Comparison of ENCODE assay signal across 16 mouse cellular contexts in genomic region chr17:66365293-66365642, GRCm38 (mm10).
DNase-seq lines count a peak whose midpoint lies in the region; ATAC-seq and TF ChIP-seq lines count a peak whose summit lies in the region.
"Had no signal": no experiment of that assay in that cellular context is flagged by ENCODE, and none has a peak within 500 bp of the region (broad histone marks: within the 10 kb centered on the region; RNA-seq: fewer than 3 reads in every experiment).

No protein-coding gene starts in this region.

- TF ChIP-seq CTCF in kidney, adult 2 months (conservative IDR thresholded peaks at IDR 0.05; ENCODE audit: insufficient read depth, insufficient read length, low read depth, low read length) = no peak
- TF ChIP-seq CTCF in C2C12 (IDR thresholded peaks at IDR 0.05; ENCODE audit: control insufficient read depth, insufficient read depth, insufficient read length) = no peak

- DNase-seq in embryonic facial prominence, embryonic 10.5 days (ENCODE audit: low spot score) = no peak
- no peak for DNase-seq in kidney, adult 2 months
- no peak for DNase-seq in kidney, postnatal 4 days
- DNase-seq in layer of hippocampus, postnatal 14 days (ENCODE audit: low spot score in 2 of 2) = no peak
- DNase-seq: adrenal gland, postnatal 36 days; cerebellum, adult 9-11 months; embryo, embryonic 11 days; forebrain, postnatal 0 days; gastrocnemius, postnatal 10 days; kidney, adult 9 months had no signal

- no peaks in the 10 kb centered on the region for H3K9me3 ChIP-seq in embryonic facial prominence, embryonic 12.5 days
- no peaks in the 10 kb centered on the region for H3K9me3 ChIP-seq in embryonic facial prominence, embryonic 10.5 days
- H3K9me3 ChIP-seq in embryonic facial prominence, embryonic 15.5 days (replicated peaks) = no peaks in the 10 kb centered on the region
- no peaks in the 10 kb centered on the region for H3K9me3 ChIP-seq in forebrain, embryonic 12.5 days
- H3K9me3 ChIP-seq: liver, embryonic 15.5 days; midbrain, embryonic 13.5 days had no signal

- no peak overlapping the region for H3K9ac ChIP-seq in embryonic facial prominence, embryonic 12.5 days
- H3K9ac ChIP-seq in embryonic facial prominence, embryonic 15.5 days = no peak overlapping the region
- no peak overlapping the region for H3K9ac ChIP-seq in forebrain, embryonic 12.5 days
- H3K9ac ChIP-seq: forebrain, postnatal 0 days; liver, embryonic 15.5 days; midbrain, embryonic 13.5 days had no signal

- H3K36me3 ChIP-seq in embryonic facial prominence, embryonic 12.5 days = peaks cover 11% of the 10 kb centered on the region; the same call in 1 of the 2 replicates
- H3K36me3 ChIP-seq in embryonic facial prominence, embryonic 10.5 days (replicated peaks) = peaks cover 62% of the 10 kb centered on the region
- H3K36me3 ChIP-seq in kidney, adult 2 months (ENCODE audit: control insufficient read depth, insufficient read depth, low read length) = no peaks in the 10 kb centered on the region
- H3K36me3 ChIP-seq in C2C12 (ENCODE audit: control insufficient read depth, insufficient read depth) = peaks cover 41% of the 10 kb centered on the region
- H3K36me3 ChIP-seq in embryonic facial prominence, embryonic 15.5 days = no peaks in the 10 kb centered on the region
- peaks cover 45% of the 10 kb centered on the region for H3K36me3 ChIP-seq in forebrain, embryonic 12.5 days (replicated peaks)
- H3K36me3 ChIP-seq: liver, embryonic 15.5 days had no signal

- no peak for ATAC-seq in embryonic facial prominence, embryonic 12.5 days (ENCODE audit: insufficient number of reproducible peaks, insufficient read depth, low FRiP score, low TSS enrichment)
- peak; percentile 47; the same call in 1 of the 2 replicates for ATAC-seq in embryonic facial prominence, embryonic 15.5 days (ENCODE audit: insufficient number of reproducible peaks, low FRiP score, low TSS enrichment, low read depth)
- ATAC-seq in forebrain, embryonic 12.5 days (ENCODE audit: low FRiP score) = no peak
- ATAC-seq: forebrain, postnatal 0 days; midbrain, embryonic 13.5 days had no signal

- H3K27me3 ChIP-seq in embryonic facial prominence, embryonic 12.5 days = no peaks in the 10 kb centered on the region
- no peaks in the 10 kb centered on the region for H3K27me3 ChIP-seq in embryonic facial prominence, embryonic 10.5 days (replicated peaks; ENCODE audit: low read depth, poor library complexity, severe bottlenecking)
- no peaks in the 10 kb centered on the region for H3K27me3 ChIP-seq in kidney, adult 2 months (replicated peaks; ENCODE audit: control insufficient read depth, insufficient read depth, low read length)
- no peaks in the 10 kb centered on the region for H3K27me3 ChIP-seq in C2C12 (ENCODE audit: control insufficient read depth, insufficient read depth, insufficient read length)
- H3K27me3 ChIP-seq in embryonic facial prominence, embryonic 15.5 days = no peaks in the 10 kb centered on the region
- no peaks in the 10 kb centered on the region for H3K27me3 ChIP-seq in forebrain, embryonic 12.5 days
- H3K27me3 ChIP-seq: liver, embryonic 15.5 days; midbrain, embryonic 13.5 days had no signal

- 85% methylated on average over 3 of the region's 3 CpGs for WGBS in embryonic facial prominence, embryonic 12.5 days
- 88% methylated on average over 3 of the region's 3 CpGs for WGBS in embryonic facial prominence, embryonic 10.5 days
- WGBS in kidney, adult 2 months = 49% methylated on average over 3 of the region's 3 CpGs
- WGBS in embryonic facial prominence, embryonic 15.5 days = 72% methylated on average over 3 of the region's 3 CpGs
- 91% methylated on average over 3 of the region's 3 CpGs for WGBS in forebrain, embryonic 12.5 days

- peaks cover 10% of the 10 kb centered on the region; the same call in 1 of the 2 replicates for H3K4me1 ChIP-seq in embryonic facial prominence, embryonic 12.5 days
- H3K4me1 ChIP-seq in embryonic facial prominence, embryonic 10.5 days = peaks cover 14% of the 10 kb centered on the region
- H3K4me1 ChIP-seq in kidney, adult 2 months (ENCODE audit: control insufficient read depth, insufficient read depth, low read length) = peaks cover 15% of the 10 kb centered on the region
- peaks cover 6% of the 10 kb centered on the region for H3K4me1 ChIP-seq in embryonic facial prominence, embryonic 15.5 days
- 0 out of 2 replicates have a peak, but pooled peaks cover 3% of the 10 kb centered on the region for H3K4me1 ChIP-seq in forebrain, embryonic 12.5 days
- H3K4me1 ChIP-seq: liver, embryonic 15.5 days; midbrain, embryonic 13.5 days had no signal

- H3K27ac ChIP-seq in embryonic facial prominence, embryonic 12.5 days = 0 out of 2 replicates have a peak overlapping the region, but pooled peaks have one; percentile 23
- no peak overlapping the region for H3K27ac ChIP-seq in embryonic facial prominence, embryonic 10.5 days (replicated peaks)
- H3K27ac ChIP-seq in kidney, adult 2 months (ENCODE audit: insufficient read depth, low read depth, low read length) = peak overlapping the region; percentile 20; the same call in 1 of the 2 replicates
- H3K27ac ChIP-seq in embryonic facial prominence, embryonic 15.5 days (replicated peaks) = no peak overlapping the region
- H3K27ac ChIP-seq in forebrain, embryonic 12.5 days = no peak overlapping the region
- H3K27ac ChIP-seq: liver, embryonic 15.5 days; midbrain, embryonic 13.5 days had no signal

- no peaks in the 10 kb centered on the region for H3K79me2 ChIP-seq in C2C12 (ENCODE audit: control insufficient read depth, insufficient read depth)

- H3K79me3 ChIP-seq in C2C12 (ENCODE audit: low read depth) = no peaks in the 10 kb centered on the region

- no peak overlapping the region for H3K4me2 ChIP-seq in embryonic facial prominence, embryonic 12.5 days (replicated peaks)
- no peak overlapping the region for H3K4me2 ChIP-seq in embryonic facial prominence, embryonic 15.5 days (replicated peaks)
- no peak overlapping the region for H3K4me2 ChIP-seq in forebrain, embryonic 12.5 days
- H3K4me2 ChIP-seq: liver, embryonic 15.5 days; midbrain, embryonic 13.5 days had no signal

- TF ChIP-seq POLR2A in kidney, adult 2 months (IDR thresholded peaks at IDR 0.05; ENCODE audit: low read depth, low read length) = no peak

- H3K4me3 ChIP-seq in embryonic facial prominence, embryonic 12.5 days = no peak overlapping the region
- no peak overlapping the region for H3K4me3 ChIP-seq in embryonic facial prominence, embryonic 10.5 days
- H3K4me3 ChIP-seq in kidney, adult 2 months (ENCODE audit: insufficient read depth, low read depth, low read length) = no peak overlapping the region
- no peak overlapping the region for H3K4me3 ChIP-seq in C2C12 (ENCODE audit: insufficient read depth, poor library complexity, severe bottlenecking)
- H3K4me3 ChIP-seq in embryonic facial prominence, embryonic 15.5 days (replicated peaks) = no peak overlapping the region
- H3K4me3 ChIP-seq in forebrain, embryonic 12.5 days (replicated peaks) = no peak overlapping the region
- H3K4me3 ChIP-seq: liver, embryonic 15.5 days; midbrain, embryonic 13.5 days had no signal

- H3ac ChIP-seq in C2C12 (ENCODE audit: control insufficient read depth, insufficient read length, low read depth) = peak overlapping the region; percentile 73

TF ChIP-seq in C2C12, 6 proteins besides CTCF, POLR2A, EP300 and RAD21:
- no peak for TF ChIP-seq USF1 (IDR thresholded peaks at IDR 0.05; ENCODE audit: low read depth)
- TF ChIP-seq CEBPB (IDR thresholded peaks at IDR 0.05; ENCODE audit: low read depth) = no peak
- peak; percentile 9 for TF ChIP-seq MAX (IDR thresholded peaks at IDR 0.05)
- TF ChIP-seq FOSL1 (IDR thresholded peaks at IDR 0.05; ENCODE audit: insufficient read depth, low read length, poor library complexity, severe bottlenecking) = no peak
- TF ChIP-seq MYOG (IDR thresholded peaks at IDR 0.05; ENCODE audit: control insufficient read depth, extremely low read depth, insufficient read length) = no peak
- TF ChIP-seq MYOD1 (IDR thresholded peaks at IDR 0.05; ENCODE audit: control insufficient read depth, insufficient read length, low read depth) = peak; percentile 46

Comparison
In these comparisons a context has a peak if more than half of its experiments do, and no peak if none do; other contexts are left out.
1. H3K27ac ChIP-seq: peak in embryonic facial prominence, embryonic 12.5 days (single experiment) and kidney, adult 2 months (single experiment); none in embryonic facial prominence, embryonic 10.5 days (single experiment), embryonic facial prominence, embryonic 15.5 days (single experiment) and forebrain, embryonic 12.5 days (single experiment).